Mouse (Mus musculus) c-Kit-negative CD71-positive TER-119-positive erythroid progenitor cells, embryonic 14.5 days (primary cell): Measurements from ENCODE around the gene Pgam2.
A peak's percentile ranks its signal among the peaks of the same experiment; 100 is the strongest.

Source experiments
- DNase-seq: peaks from one replicate; pipeline ENCODE4 v3.0.0-alpha.2; 2013; ENCODE audit warnings: low read depth, low spot score

The Pgam2 gene

DNA sequence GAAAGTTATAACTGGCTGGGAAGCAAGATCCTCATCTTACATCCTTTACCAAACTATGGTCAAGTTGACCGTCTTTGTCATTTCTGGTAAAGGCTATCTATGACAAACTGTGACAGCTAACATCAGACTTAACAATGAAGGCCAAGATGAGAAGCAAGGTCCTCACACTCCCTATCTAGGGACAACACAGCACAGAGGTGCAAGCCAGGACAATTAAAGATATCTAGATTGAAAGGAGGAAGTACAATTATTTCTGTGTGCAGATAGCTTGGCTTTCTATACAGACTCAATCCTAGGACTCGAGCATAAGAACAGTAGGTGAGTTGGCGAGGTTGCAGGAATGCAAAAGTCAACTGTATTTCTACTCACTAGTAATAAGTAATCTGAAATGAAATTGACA is 2.2 kb upstream of the Pgam2 start:
- DNase-seq: no peak

DNA sequence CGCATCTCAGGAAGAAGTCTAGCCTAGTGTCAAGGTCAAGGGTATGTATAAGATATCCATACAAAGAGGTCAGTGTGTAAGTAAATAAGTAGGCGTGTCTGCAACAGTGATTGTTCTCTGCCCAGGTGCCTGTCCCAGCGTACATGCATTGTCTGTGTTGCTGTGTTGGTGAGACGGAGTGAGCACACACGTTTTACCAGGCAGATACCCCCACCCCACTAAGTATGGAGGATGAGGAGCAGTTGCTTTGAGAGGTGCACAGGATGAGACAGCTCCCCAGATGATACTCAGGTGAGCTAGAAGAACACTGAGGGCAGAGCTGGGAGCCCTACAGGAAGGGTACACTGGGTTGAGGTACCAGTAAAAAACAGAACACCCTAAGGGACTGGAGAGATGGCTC is 641 bp upstream of the Pgam2 start:
- DNase-seq: no peak

DNA sequence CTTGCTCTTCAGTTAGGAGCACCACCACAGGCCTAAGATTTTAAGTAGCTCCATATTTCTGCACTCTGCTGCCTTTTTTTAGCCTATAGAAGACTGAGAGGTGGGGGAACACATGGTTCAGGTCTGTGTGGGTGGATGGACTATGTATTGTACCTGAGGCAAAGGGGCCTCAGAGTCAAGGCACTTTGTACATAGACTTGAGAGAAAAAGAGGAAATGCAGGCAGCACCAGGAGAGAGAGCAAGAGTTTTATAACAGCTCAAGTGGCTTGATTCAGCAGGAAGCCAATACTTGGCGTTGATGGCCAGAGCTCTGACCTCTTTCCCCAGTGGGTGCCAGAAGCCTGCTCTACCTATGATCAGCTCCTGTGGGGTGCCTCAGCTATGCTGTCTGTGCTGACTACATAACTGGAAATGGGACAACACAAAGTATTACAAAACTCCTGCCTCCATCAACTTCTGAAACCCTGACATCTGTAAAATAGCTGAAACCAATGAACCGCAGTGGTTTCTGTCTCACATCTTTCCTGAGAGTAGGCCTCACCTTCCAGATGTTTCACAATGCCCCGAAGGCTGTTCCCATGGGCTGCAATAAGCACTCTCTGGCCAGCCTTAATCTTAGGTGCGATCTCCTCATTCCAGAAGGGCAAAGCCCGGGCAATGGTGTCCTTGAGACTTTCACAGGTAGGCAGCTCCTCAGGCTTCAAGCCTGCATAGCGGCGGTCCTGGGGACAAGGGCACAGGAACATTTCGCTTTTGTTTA is 896 bp downstream of the Pgam2 start:
- DNase-seq: no peak

DNA sequence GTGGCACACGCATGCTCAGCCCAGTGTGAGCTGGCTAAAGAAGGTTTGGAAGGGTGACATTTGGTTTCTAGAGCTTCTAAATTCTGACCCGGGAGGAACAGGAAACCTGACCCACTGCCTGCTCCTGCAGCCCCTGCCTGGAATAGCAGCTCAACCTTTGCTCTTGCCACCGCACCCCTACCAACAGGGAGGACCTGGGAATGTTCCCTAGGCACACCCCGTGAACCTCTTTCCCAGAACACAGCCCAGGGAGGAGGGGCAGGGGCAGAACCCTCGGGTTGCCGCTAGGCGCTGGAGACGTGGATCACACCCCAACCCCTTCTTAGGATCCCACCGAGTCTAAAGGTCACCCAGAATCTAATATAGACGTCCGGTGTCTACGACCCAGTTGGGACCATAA is 1.5 kb downstream of the Pgam2 start:
- DNase-seq: no peak

DNA sequence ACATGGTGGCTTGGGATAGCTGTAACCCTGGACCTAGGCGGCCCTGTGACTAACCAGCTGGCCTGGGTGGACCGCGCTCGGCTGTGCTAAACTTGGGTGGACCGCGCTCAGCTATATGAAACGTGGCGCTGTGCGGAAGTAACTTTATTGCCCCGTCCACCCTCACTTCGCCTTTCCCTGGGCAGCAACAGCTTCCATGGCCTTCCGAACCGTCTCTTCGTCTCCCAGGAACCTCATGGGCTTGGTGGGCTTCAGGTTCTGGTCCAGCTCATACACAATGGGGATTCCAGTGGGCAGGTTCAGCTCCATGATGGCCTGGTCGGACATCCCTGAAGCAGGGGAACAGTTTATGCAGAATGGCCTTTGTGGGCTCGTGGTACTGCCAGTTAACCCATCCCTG is 2.0 kb downstream of the Pgam2 start:
- DNase-seq: no peak

DNA sequence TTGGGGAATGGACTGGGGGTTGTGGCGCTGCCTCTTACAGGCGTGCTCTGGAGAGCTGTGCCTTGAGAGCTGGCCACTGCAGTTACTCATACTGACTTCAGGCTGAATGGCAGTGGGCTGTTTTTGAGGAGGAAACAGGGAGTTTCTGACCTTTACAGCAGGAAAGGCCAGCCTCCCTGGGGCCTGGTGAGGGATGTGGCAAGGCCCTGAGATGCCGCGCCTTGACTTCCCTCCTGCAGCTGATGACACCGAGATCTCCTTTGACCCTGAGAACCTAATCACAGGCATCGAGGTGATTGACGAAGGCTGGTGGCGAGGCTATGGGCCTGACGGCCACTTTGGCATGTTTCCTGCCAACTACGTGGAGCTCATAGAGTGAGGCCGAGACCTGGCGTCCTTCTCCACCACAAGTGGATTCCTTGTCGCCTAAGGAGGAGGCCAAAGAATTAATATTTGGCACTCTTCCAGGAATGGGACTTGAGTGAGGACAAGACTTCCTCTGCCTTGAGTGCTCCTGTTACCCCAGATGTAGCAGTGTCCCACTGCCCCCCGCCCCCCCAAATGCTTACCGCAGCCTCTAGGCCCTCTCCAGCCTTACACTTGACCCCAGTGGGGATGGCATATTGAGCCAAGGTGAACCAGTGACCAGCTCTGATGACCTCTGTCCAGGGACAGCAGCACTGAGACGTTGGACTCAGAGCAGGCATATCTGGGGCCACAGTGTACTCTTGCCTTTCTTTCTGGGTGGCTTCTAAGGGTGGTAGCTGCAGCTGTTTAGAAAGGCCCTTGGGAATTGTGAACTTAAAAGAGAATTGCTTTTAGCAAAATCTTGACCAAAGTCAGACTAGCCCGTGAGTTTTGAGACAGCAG is 3.7 kb downstream of the Pgam2 start:
- DNase-seq: no peak

DNA sequence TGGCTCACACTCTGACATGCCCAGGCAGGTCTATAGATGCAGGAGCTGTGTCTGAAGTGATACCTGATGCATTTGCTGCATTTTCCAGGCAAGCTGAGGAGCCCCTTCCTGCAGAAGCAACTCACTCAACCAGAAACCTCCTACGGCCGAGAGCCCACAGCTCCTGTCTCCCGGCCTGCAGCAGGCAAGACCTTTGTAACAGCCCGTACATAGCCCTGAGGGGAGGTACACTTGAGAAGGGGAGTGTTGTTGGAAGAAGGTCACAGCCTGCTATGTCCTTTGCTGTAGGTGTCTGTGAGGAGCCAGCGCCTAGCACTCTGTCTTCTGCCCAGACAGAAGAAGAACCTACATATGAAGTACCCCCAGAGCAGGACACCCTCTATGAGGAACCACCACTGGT is 5.6 kb downstream of the Pgam2 start:
- no peak for DNase-seq

DNA sequence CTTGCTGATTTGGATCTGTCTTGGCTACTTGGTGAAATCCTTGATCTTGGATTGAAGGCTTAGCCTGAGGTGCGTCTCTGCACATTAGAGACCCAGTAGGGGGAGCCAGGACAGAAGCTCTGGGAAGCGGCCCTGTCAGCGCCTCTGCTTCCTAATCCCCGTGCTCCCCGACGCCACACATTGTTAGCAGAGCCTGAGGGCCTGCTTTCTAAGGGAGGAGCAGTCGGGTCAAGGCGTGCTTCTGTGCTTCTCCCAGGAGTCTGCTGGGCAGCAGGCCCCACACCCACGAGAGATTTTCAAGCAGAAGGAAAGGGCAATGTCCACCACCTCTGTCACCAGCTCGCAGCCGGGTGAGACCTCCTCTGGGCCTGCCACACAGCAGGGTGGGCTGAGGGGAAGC is 6.2 kb downstream of the Pgam2 start:
- no peak for DNase-seq

DNA sequence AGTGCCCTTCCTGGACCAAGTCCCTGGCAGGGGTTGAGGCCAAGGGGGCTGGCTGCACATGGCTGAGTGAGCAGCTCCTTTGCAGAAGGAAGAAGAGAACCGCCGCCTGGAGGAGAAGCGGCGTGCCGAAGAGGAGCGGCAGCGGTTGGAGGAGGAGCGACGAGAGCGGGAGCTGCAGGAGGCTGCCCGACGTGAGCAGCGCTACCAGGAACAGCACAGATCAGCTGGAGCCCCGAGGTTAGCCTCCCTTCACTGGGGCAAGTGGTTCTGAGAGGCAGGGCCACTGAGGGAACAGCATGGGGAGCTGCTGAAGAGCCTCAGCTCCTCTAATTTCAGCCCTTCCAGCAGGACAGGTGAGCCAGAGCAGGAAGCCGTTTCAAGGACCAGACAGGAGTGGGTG is 6.6 kb downstream of the Pgam2 start:
- no peak for DNase-seq

DNA sequence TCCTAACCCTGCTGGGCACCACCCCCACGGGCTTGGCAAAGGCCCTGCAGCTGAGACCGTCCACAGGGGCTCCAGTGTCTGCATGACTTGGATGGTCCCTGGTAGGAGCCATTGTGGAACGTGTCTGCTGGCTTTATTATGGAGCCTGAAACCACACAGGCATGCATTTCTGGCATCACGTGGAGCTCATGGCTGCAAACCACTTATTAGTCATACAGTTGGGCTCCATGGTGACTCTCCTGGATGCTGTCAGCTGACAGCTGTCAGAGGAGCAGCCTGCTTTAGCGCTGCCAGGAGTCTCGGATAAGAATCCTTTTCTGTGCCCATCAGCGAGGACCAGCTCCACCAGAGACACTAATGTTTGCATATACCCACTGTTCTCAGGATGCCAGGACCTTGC is 7.8 kb downstream of the Pgam2 start:
- no peak for DNase-seq

DNA sequence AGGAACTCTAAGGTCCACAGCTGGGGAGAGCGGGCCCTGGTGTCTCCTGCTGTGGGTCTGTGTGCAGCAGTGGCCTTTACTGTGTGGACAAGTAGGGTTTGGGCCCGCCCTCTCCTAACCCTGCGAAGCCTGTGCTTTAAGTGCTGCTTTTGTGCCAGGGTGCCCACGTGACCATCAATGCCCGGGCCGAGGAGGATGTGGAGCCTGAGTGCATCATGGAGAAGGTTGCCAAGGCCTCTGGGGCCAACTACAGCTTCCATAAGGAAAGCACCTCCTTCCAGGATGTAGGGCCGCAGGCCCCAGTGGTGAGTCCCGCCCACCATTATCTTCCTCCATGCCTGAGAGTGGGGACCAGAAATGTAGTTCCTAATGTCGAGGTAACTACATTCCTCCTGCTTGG is 8.2 kb downstream of the Pgam2 start:
- DNase-seq: no peak

DNA sequence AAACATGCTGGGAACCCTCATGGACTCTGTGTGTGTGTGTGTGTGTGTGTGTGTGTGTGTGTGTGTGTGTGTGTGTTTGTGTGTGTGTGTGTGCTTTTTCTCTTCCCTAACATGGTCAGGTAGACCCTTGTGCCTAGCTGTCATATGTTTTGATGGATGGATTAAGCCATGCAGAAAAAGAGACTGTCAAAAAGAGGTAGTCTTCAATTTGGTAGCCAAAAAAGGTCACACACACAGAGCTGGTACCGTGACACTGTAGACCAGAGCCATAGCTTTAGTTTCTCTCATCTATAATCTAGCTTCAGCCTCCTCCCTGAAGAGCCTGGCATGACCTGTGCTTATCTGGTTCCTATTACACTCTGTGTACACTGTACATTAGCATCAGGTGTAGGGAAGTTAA is 13.1 kb downstream of the Pgam2 start:
- no peak for DNase-seq

DNA sequence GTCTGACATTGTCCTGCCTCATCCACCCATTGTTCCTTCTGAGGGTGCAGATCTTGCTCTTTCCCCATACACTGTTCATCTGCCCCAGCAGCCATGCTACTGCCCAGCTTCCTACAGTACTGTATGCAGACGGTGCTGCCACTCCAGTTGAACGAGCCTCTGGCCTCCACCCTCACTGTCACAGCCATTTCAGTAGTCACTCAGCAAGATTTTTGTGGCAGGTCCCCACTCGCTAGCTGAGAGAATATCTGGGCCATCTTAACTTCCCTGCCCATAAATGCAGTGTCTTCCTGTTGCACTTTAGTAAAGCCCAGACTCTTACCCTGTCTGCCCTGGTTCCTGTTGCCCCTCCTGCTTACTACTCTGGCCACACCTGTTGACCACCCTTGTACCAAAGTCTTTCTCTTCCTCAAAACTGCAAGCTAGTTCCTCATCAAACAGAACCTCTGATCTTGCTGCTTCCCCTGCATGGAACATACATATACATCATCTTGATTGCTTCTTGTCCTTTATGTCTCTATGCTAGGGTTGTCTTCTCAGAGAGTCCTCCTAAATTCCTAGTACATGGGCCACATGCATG is 13.7 kb downstream of the Pgam2 start:
- no peak for DNase-seq

DNA sequence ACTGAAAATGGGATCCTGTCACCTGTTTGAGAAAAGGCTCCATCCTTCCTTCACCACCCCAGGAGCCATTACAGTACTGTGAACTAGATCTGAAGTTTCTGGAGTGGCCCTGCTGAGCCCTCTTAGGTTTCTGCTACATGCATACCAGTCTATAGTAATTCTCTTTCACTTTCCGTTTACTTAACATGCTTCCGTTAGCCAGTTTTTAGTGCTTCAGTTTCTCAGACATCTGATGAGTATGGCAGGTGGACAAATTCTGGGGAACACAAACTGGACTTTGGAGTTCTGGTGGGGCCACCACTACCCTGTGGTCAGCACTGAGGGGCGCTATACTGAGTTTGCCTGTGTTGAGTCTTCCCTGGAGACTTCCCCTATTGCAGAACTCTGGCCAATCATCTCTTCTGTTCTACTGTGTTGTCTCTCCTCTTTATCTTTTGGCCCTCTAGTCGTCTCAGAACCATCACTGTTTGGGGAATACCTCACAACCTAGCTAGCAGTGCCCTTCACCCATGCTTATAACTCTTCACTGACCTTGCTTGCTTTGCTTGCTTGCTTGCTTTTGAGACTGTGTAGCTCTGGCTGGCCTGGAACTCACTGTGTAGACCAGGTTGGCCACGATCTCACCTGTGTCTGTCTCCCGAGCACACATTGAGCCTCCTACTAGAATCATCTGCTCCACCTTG is 14.3 kb downstream of the Pgam2 start:
- no peak for DNase-seq

DNA sequence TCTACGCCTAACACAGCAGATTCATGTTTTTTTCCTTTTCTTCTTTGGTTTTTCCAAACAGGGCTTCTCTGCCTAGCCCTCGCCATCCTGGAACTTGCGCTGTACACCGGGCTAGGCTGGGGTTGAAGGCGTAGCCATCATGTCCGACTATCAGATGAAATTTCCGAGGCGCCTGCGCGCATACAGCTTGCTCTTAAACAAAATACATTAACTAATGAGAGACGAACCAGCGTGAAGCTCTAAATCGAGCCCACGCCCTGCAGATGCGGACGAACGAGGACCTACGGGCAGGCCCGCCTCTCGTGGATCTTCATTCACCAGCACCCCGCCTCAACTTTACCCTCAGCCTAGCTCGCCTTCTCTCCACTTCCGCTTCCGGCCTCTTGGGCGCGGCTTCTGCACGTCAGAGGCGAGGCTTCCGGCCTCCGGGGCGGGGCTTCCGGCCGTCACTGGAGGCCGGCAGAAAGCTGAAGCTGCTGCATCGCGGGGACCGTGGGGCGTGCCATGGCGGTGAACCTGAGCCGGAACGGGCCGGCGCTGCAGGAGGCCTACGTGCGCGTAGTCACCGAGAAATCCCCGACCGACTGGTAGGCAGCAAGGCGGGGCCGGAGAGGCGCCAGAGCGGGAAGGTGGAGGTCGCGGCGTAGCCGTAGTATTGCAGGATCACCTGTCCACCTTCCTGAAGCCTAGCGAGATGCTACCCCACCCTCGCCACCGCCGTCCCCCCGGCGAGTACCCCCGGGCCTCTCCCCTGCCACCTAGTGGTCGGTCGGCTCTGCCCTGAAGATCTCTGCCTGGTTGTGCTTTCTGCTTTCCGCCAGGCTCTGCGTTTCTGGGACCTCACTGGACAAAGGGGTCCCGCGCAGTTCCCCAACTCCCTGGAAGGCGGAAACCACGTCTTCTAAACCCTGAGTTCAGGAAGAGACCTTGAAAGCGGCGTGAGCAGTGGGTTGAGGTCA is 15.2 kb downstream of the Pgam2 start, which contains the start of gene Dbnl:
Gene Dbnl, plus strand, starts transcription at position 433 of the 959 bp plus-strand sequence.
- DNase-seq: peak; percentile 94

DNA sequence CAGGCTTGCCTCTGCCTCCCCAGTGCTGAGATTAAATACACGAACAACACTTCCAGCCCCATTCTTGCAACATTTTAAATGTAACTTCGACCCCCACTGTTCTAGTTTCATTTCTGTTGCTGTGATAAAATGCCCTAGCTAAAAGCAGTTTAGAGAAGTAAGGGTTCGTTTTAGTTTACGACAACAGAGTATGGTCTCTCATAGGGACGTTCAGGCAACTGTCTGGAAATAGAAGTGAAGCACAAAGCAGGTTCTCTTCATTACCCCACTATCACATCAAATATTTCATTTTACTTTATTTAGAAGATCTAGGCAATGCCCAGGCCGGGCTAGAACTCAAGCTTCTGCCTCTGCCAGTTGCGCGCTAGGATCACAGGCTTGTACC is 15.9 kb downstream of the Pgam2 start:
- DNase-seq: no peak

DNA sequence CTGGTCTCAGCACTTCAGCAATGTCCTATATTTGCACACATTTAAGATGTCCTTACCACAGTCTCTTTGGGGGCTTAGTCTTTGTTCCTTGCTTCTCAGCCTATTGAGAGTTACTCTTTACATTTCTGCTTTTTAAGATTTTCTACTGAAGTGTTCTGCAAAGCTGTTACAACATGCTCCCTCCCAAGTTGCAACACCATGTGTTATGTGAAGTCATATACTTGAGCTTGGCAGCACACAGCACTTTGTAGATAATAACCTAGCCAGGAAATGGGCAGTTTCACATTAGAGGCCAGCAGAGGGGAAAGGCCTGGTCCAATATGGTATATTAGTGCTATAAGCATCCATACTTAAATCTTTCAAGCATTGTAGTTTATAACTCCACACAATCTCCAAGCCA is 17.8 kb downstream of the Pgam2 start:
- DNase-seq: no peak

DNA sequence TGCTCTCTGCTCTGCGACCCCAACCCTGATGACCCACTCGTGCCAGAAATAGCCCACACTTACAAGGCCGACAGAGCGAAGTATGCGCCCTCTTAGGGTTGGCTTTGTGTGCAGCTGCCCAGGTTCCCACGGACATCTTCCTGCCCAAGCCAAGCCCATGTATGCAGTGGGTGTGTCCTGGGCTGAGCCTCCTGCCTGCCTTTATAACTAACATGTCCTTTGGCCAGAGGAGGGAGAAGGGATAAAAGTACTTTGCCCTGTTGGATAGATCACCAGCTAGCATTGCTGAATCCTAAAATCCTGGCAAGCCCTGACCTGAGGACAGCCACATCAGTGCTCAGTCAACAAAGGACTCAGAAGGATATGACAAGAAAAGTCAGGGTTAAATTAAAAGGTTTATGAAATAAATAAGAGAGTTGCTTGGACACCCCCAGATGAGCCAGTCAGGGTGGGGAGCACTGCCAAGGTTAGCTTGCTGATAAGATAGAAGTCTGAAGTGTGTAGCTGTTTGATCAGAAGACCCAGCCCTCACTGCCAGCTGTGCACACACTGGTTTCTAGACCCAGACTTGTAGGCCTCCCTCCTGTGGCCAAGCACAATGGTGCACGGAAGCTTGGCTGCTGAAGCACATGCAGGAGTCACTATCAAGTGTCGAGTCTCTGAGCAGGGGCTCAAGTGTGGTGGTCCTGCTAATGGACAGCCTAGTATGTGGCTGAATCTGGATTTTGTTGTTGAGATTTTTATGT is 21.2 kb downstream of the Pgam2 start:
- DNase-seq: no peak

DNA sequence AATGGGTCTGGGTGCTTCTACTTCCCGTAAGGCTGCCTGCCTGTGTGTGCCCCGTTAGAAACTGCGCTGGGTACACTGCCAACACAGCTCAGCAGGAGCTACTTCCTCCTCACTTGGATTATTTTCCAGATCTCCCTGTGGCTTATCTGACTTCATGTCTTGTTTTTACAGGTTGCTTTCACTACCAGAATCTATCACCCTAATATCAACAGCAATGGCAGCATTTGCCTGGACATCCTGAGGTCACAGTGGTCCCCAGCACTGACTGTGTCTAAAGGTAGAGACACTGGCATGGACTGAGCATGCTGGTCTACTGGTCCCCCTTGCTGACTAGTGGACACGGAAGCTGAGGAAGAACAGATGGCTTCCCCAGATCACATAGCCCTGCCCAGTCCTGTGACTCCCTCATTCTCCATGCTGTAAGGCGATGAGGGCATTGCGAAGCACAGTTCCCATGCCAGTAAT is 23.5 kb downstream of the Pgam2 start:
- DNase-seq: no peak

DNA sequence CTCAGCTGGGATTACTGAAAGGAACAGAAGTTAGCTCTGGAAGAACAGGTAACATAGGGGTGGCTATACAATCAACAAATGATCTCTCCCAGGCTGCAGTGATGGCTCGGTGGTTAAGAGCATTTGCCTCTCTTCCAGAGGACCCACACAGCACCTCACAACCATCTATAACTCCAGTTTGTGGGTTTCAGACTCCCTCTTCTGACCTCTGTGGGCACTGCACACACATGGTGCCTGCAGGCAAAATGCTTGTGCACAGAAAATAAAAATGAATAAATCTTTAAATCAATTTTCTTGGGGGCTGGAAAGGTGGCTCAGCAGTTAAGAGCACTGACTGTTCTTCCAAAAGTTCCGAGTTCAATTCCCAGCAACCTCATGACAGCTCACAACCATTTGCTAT is 25.1 kb downstream of the Pgam2 start:
- no peak for DNase-seq
